In the genomic region with DNA sequence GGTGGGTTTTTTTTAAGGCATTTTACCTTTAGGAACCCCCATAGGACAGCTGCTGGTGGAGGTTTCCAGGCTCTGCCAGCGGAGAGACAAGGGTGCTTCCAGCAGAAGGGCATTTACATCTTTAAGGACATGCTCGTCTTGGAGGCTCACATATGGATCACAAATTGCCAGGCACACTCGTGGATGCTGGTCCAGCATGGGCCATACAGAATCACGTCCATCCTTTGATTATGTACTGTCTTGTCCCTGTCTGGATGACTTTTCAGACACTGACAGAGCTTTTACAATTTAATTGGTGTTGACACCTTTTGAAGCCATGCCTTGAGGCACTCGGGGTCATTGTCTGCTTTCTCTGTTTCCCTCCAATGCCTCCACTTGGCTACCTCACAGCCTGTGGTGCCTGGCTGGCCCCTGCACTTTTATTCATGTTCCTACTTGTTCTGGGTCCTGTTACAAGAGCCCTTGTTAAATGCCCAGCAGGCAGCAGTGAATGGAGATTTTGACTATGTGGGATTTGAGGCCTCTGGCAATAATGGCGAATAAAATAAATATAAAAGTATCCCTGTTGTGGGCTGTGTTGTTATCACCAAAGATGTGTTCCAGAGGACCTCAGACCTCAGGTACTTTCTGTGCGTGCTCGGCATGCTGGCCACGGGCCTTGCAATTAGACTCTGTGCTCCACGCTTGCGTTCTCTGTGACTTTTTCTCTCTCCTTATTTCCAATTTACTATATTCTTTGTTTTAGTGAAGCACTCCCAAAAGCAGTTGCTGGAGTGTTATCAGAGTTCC, we compare ENCODE assay signal across 24 mouse cellular contexts.
DNase-seq lines count a peak whose midpoint lies in the region; ATAC-seq and TF ChIP-seq lines count a peak whose summit lies in the region.
"Had no signal": no experiment of that assay in that cellular context is flagged by ENCODE, and none has a peak within 500 bp of the region (broad histone marks: within the 10 kb centered on the region; RNA-seq: fewer than 3 reads in every experiment).

No protein-coding gene starts in this region.

- H3K36me3 ChIP-seq in forebrain, embryonic 15.5 days: no peaks in the 10 kb centered on the region
- H3K36me3 ChIP-seq in forebrain, embryonic 10.5 days (replicated peaks): no peaks in the 10 kb centered on the region
- H3K36me3 ChIP-seq in midbrain, postnatal 0 days (ENCODE audit: insufficient read depth, low read length): no peaks in the 10 kb centered on the region
- H3K36me3 ChIP-seq: embryonic facial prominence, embryonic 15.5 days; G1E; heart, embryonic 15.5 days; hindbrain, embryonic 15.5 days had no signal

- no peak overlapping the region for H3K4me3 ChIP-seq in forebrain, embryonic 15.5 days
- no peak overlapping the region for H3K4me3 ChIP-seq in forebrain, embryonic 10.5 days
- no peak overlapping the region for H3K4me3 ChIP-seq in midbrain, postnatal 0 days (ENCODE audit: low read depth, low read length)
- H3K4me3 ChIP-seq: embryonic facial prominence, embryonic 15.5 days; erythroblast, embryonic 14.5 days; heart, adult 2 months; heart, embryonic 15.5 days; hindbrain, embryonic 15.5 days had no signal

- 49% methylated on average over 11 of the region's 11 CpGs for WGBS in forebrain, embryonic 15.5 days
- WGBS in forebrain, embryonic 10.5 days: 73% methylated on average over 11 of the region's 11 CpGs
- WGBS in midbrain, postnatal 0 days: 59% methylated on average over 11 of the region's 11 CpGs

- 0 out of 2 replicates have a peak, but pooled peaks have one; percentile 32 for ATAC-seq in forebrain, embryonic 15.5 days (replicated peaks)
- 0 out of 2 replicates have a peak, but pooled peaks have one; percentile 13 for ATAC-seq in midbrain, postnatal 0 days (ENCODE audit: low FRiP score)
- ATAC-seq: CD4-positive, CD25-positive, alpha-beta regulatory T cell, adult 4 months; intestine, embryonic 16.5 days had no signal

- H3K4me1 ChIP-seq in forebrain, embryonic 15.5 days: no peaks in the 10 kb centered on the region
- peaks cover 5% of the 10 kb centered on the region for H3K4me1 ChIP-seq in forebrain, embryonic 10.5 days
- H3K4me1 ChIP-seq in midbrain, postnatal 0 days (ENCODE audit: insufficient read depth, low read length): no peaks in the 10 kb centered on the region
- H3K4me1 ChIP-seq: embryonic facial prominence, embryonic 15.5 days; heart, embryonic 15.5 days; hindbrain, embryonic 15.5 days had no signal

- H3K4me2 ChIP-seq in forebrain, embryonic 15.5 days (replicated peaks): no peak overlapping the region
- H3K4me2 ChIP-seq in midbrain, postnatal 0 days (ENCODE audit: low read depth, low read length, poor library complexity, severe bottlenecking): no peak overlapping the region
- H3K4me2 ChIP-seq: embryonic facial prominence, embryonic 15.5 days; heart, embryonic 11.5 days; heart, embryonic 15.5 days; hindbrain, embryonic 15.5 days had no signal

- H3K9ac ChIP-seq in forebrain, embryonic 15.5 days (replicated peaks): no peak overlapping the region
- H3K9ac ChIP-seq in midbrain, postnatal 0 days (replicated peaks; ENCODE audit: low read length, poor library complexity, severe bottlenecking): no peak overlapping the region
- H3K9ac ChIP-seq: embryonic facial prominence, embryonic 15.5 days; heart, embryonic 15.5 days; hindbrain, embryonic 15.5 days had no signal

- TF ChIP-seq CTCF in brain, embryonic 14.5 days (IDR thresholded peaks at IDR 0.05; ENCODE audit: borderline replicate concordance, extremely low read depth, insufficient read depth, insufficient read length): no peak
- no peak for TF ChIP-seq CTCF in midbrain, postnatal 0 days (IDR thresholded peaks at IDR 0.05)

- no peak overlapping the region for H3K27ac ChIP-seq in forebrain, embryonic 15.5 days (replicated peaks)
- H3K27ac ChIP-seq in forebrain, embryonic 10.5 days: no peak overlapping the region
- no peak overlapping the region for H3K27ac ChIP-seq in midbrain, postnatal 0 days (ENCODE audit: low read depth, low read length)
- H3K27ac ChIP-seq: embryonic facial prominence, embryonic 15.5 days; heart, adult 2 months; heart, embryonic 15.5 days; hindbrain, embryonic 15.5 days had no signal

- peak; percentile 20 for DNase-seq in embryo, embryonic 10 days (ENCODE audit: low spot score)
- DNase-seq in embryo, embryonic 11 days: no peak
- no peak for DNase-seq in forebrain, embryonic 10.5 days (ENCODE audit: extremely low spot score, low spot score)
- DNase-seq in brain, embryonic 14.5 days (ENCODE audit: low read depth): peak; percentile 73
- no peak for DNase-seq in midbrain, postnatal 0 days (ENCODE audit: low spot score)
- DNase-seq in spleen, postnatal 36 days (ENCODE audit: low spot score in 2 of 2): no peak
- DNase-seq: adrenal gland, adult 8-10 months; adrenal gland, postnatal 36 days; B cell, adult 2 months; cerebellum, adult 11 months; cerebellum, adult 8-10 months; cerebellum, postnatal 14 days; gastrocnemius, postnatal 14 days; heart, adult 2 months; heart, postnatal 14 days had no signal

- no peaks in the 10 kb centered on the region for H3K27me3 ChIP-seq in forebrain, embryonic 15.5 days
- H3K27me3 ChIP-seq in forebrain, embryonic 10.5 days (ENCODE audit: poor library complexity, severe bottlenecking): no peaks in the 10 kb centered on the region
- H3K27me3 ChIP-seq in midbrain, postnatal 0 days (ENCODE audit: insufficient read depth, low read length): no peaks in the 10 kb centered on the region
- H3K27me3 ChIP-seq: embryonic facial prominence, embryonic 15.5 days; heart, embryonic 15.5 days; hindbrain, embryonic 15.5 days had no signal

- H3K9me3 ChIP-seq in forebrain, embryonic 15.5 days: no peaks in the 10 kb centered on the region
- peaks cover 7% of the 10 kb centered on the region; the same call in 1 of the 2 replicates for H3K9me3 ChIP-seq in forebrain, embryonic 10.5 days
- H3K9me3 ChIP-seq in midbrain, postnatal 0 days (ENCODE audit: low read length): no peaks in the 10 kb centered on the region
- H3K9me3 ChIP-seq: embryonic facial prominence, embryonic 15.5 days; G1E; heart, embryonic 15.5 days; hindbrain, embryonic 15.5 days had no signal

- no peak for TF ChIP-seq POLR2A in brain, embryonic 14.5 days (IDR thresholded peaks at IDR 0.05; ENCODE audit: borderline replicate concordance, extremely low read depth, insufficient read depth, insufficient read length, poor library complexity, severe bottlenecking)

Comparison
In these comparisons a context has a peak if more than half of its experiments do, and no peak if none do; other contexts are left out.
1. DNase-seq: peak in embryo, embryonic 10 days (single experiment) and brain, embryonic 14.5 days (single experiment); none in embryo, embryonic 11 days (single experiment), forebrain, embryonic 10.5 days (single experiment), midbrain, postnatal 0 days (single experiment) and spleen, postnatal 36 days (0 of 2).